Mouse (Mus musculus) megakaryocyte, embryonic 14.5 days (primary cell): Measurements from ENCODE around the gene Pfdn4.

Source experiments
- FLI1 ChIP-seq: IDR thresholded peaks from 2 replicates; pipeline ENCODE4 v1.6.1; 2012; ENCODE audit warnings: low read length, inconsistent platforms, mixed read lengths
- GATA1 ChIP-seq: IDR thresholded peaks from 3 replicates; pipeline ENCODE4 v1.6.1; 2012; ENCODE audit warnings: mixed read lengths, low read length, inconsistent platforms, borderline replicate concordance

DNA sequence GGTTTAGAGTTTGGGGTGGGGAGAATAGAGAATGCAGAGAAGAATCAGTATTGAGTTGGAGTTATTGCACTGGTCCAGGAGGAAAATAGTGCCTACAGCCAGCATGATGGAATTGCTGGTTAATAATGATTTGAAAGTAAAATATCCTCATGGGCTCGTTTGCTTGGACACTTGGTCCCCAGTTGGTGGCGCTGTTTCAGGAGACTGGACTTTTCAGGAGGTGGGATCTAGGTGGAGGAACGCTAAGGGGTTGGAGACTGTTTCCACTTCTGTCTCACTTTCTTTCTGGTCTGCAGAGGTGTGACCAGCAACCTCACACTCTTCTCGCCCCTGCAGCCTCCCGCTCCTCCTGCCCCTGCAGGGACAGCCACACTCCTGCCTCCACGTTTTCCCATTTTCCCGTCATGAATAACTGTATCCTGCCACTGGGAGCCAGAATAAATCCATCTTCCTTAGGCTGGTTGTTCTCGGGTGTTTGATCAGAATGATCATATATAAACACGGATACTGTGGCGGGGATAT, 14.1 kb upstream of the Pfdn4 start:
- TF ChIP-seq GATA1 (no peak), FLI1 (no peak)
